Mouse (Mus musculus): ENCODE measurements at regions not wholly inside any gene's neighbourhood (a gene's known extent, or its start where the extent isn't known, plus 50 kb on each side); places are given as distances from the start of the nearest gene placed in this dataset.

- H3K4me2 ChIP-seq (replicated peaks) = no peak overlapping the region
- no peak for ATAC-seq
- no peaks in the 10 kb centered on the region for H3K36me3 ChIP-seq
- H3K9me3 ChIP-seq = no peaks in the 10 kb centered on the region
- H3K27me3 ChIP-seq (replicated peaks) = no peaks in the 10 kb centered on the region
- 83% methylated on average over 8 of the region's 8 CpGs for WGBS
- H3K9ac ChIP-seq = no peak overlapping the region
- no peak overlapping the region for H3K4me3 ChIP-seq (replicated peaks)
- H3K27ac ChIP-seq = no peak overlapping the region
- H3K4me1 ChIP-seq (replicated peaks) = no peaks in the 10 kb centered on the region
Measured at GRCm38 (mm10) chr10:119005491-119005890, 135.5 kb upstream of the Dyrk2 start.

GRCm38 (mm10) chr10:119004426-119004825 is 134.4 kb upstream of the Dyrk2 start:
- H3K4me3 ChIP-seq (replicated peaks) = no peak overlapping the region
- no peaks in the 10 kb centered on the region for H3K9me3 ChIP-seq
- 89% methylated on average over 11 of the region's 11 CpGs for WGBS
- H3K27me3 ChIP-seq (replicated peaks) = no peaks in the 10 kb centered on the region
- no peak for ATAC-seq
- no peaks in the 10 kb centered on the region for H3K4me1 ChIP-seq (replicated peaks)
- no peak overlapping the region for H3K9ac ChIP-seq
- H3K27ac ChIP-seq = no peak overlapping the region
- no peaks in the 10 kb centered on the region for H3K36me3 ChIP-seq
- no peak overlapping the region for H3K4me2 ChIP-seq (replicated peaks)

GRCm38 (mm10) chr10:119003839-119004238 is 133.8 kb upstream of the Dyrk2 start:
- Histone ChIP-seq H3K27ac (no peak overlapping the region), H3K4me1 (replicated peaks) (no peaks in the 10 kb centered on the region), H3K27me3 (replicated peaks) (no peaks in the 10 kb centered on the region), H3K9me3 (no peaks in the 10 kb centered on the region), H3K36me3 (no peaks in the 10 kb centered on the region), H3K4me2 (replicated peaks) (no peak overlapping the region), H3K4me3 (replicated peaks) (no peak overlapping the region), H3K9ac (no peak overlapping the region)
- 43% methylated on average over 5 of the region's 5 CpGs for WGBS
- ATAC-seq = peak; percentile 86

GRCm38 (mm10) chr10:119003042-119003441 is 133.0 kb upstream of the Dyrk2 start:
- Histone ChIP-seq H3K9ac (no peak overlapping the region), H3K4me3 (replicated peaks) (no peak overlapping the region), H3K9me3 (no peaks in the 10 kb centered on the region), H3K36me3 (no peaks in the 10 kb centered on the region), H3K4me1 (replicated peaks) (no peaks in the 10 kb centered on the region), H3K27me3 (replicated peaks) (no peaks in the 10 kb centered on the region), H3K27ac (no peak overlapping the region), H3K4me2 (replicated peaks) (no peak overlapping the region)
- no peak for ATAC-seq
- 89% methylated on average over 2 of the region's 2 CpGs for WGBS

- Histone ChIP-seq H3K4me2 (replicated peaks) (no peak overlapping the region), H3K9me3 (no peaks in the 10 kb centered on the region)
- ATAC-seq = no peak
Measured at GRCm38 (mm10) chr10:119001895-119002294, 131.9 kb upstream of the Dyrk2 start.

GRCm38 (mm10) chr10:119001000-119001780 is 131.2 kb upstream of the Dyrk2 start:
- Histone ChIP-seq H3K36me3 (no peaks in the 10 kb centered on the region), H3K27ac (no peak overlapping the region), H3K4me3 (replicated peaks) (no peak overlapping the region), H3K4me1 (replicated peaks) (no peaks in the 10 kb centered on the region), H3K9me3 (no peaks in the 10 kb centered on the region), H3K4me2 (replicated peaks) (no peak overlapping the region), H3K9ac (no peak overlapping the region), H3K27me3 (replicated peaks) (no peaks in the 10 kb centered on the region)
- 81% methylated on average over 17 of the region's 17 CpGs for WGBS
- no peak for ATAC-seq

More at GRCm38 (mm10) chr10:119001895-119002294, 131.9 kb upstream of the Dyrk2 start:
- Histone ChIP-seq H3K4me1 (replicated peaks) (no peaks in the 10 kb centered on the region), H3K36me3 (no peaks in the 10 kb centered on the region), H3K4me3 (replicated peaks) (no peak overlapping the region), H3K27me3 (replicated peaks) (no peaks in the 10 kb centered on the region), H3K9ac (no peak overlapping the region), H3K27ac (no peak overlapping the region)
- WGBS = 90% methylated on average over 7 of the region's 7 CpGs

GRCm38 (mm10) chr10:118998966-118999365 is 129.0 kb upstream of the Dyrk2 start:
- H3K4me3 ChIP-seq (replicated peaks) = no peak overlapping the region
- no peak overlapping the region for H3K9ac ChIP-seq
- 74% methylated on average over 6 of the region's 6 CpGs for WGBS
- no peak overlapping the region for H3K4me2 ChIP-seq (replicated peaks)
- H3K27me3 ChIP-seq (replicated peaks) = no peaks in the 10 kb centered on the region
- no peaks in the 10 kb centered on the region for H3K36me3 ChIP-seq
- H3K27ac ChIP-seq = no peak overlapping the region
- no peaks in the 10 kb centered on the region for H3K9me3 ChIP-seq
- H3K4me1 ChIP-seq (replicated peaks) = no peaks in the 10 kb centered on the region
- no peak for ATAC-seq

- no peak overlapping the region for H3K4me2 ChIP-seq (replicated peaks)
- no peak overlapping the region for H3K4me3 ChIP-seq (replicated peaks)
- H3K36me3 ChIP-seq = no peaks in the 10 kb centered on the region
- ATAC-seq = no peak
- no peaks in the 10 kb centered on the region for H3K27me3 ChIP-seq (replicated peaks)
- H3K27ac ChIP-seq = no peak overlapping the region
- 93% methylated on average over 2 of the region's 2 CpGs for WGBS
- no peak overlapping the region for H3K9ac ChIP-seq
- no peaks in the 10 kb centered on the region for H3K4me1 ChIP-seq (replicated peaks)
- no peaks in the 10 kb centered on the region for H3K9me3 ChIP-seq
Measured at GRCm38 (mm10) chr10:118997034-118997433, 127.0 kb upstream of the Dyrk2 start.

- Histone ChIP-seq H3K4me1 (replicated peaks) (no peaks in the 10 kb centered on the region), H3K9me3 (no peaks in the 10 kb centered on the region), H3K4me2 (replicated peaks) (no peak overlapping the region), H3K27me3 (replicated peaks) (no peaks in the 10 kb centered on the region), H3K4me3 (replicated peaks) (no peak overlapping the region), H3K36me3 (no peaks in the 10 kb centered on the region), H3K27ac (no peak overlapping the region), H3K9ac (no peak overlapping the region)
- WGBS = 51% methylated on average over 15 of the region's 15 CpGs
- ATAC-seq = peak; percentile 83
Measured at GRCm38 (mm10) chr10:118993819-118994574, 124.0 kb upstream of the Dyrk2 start.

- no peaks in the 10 kb centered on the region for H3K36me3 ChIP-seq
- H3K27me3 ChIP-seq (replicated peaks) = no peaks in the 10 kb centered on the region
- no peaks in the 10 kb centered on the region for H3K4me1 ChIP-seq (replicated peaks)
- no peak for ATAC-seq
- 60% methylated on average over 7 of the region's 7 CpGs for WGBS
- H3K9ac ChIP-seq = no peak overlapping the region
- H3K9me3 ChIP-seq = no peaks in the 10 kb centered on the region
- H3K4me2 ChIP-seq (replicated peaks) = no peak overlapping the region
- no peak overlapping the region for H3K27ac ChIP-seq
- no peak overlapping the region for H3K4me3 ChIP-seq (replicated peaks)
Measured at GRCm38 (mm10) chr10:118991213-118991612, 121.2 kb upstream of the Dyrk2 start.

- H3K9me3 ChIP-seq = no peaks in the 10 kb centered on the region
- ATAC-seq = no peak
- H3K36me3 ChIP-seq = no peaks in the 10 kb centered on the region
- no peaks in the 10 kb centered on the region for H3K27me3 ChIP-seq (replicated peaks)
- WGBS = 75% methylated on average over 6 of the region's 6 CpGs
- no peak overlapping the region for H3K4me3 ChIP-seq (replicated peaks)
- H3K4me2 ChIP-seq (replicated peaks) = no peak overlapping the region
- no peaks in the 10 kb centered on the region for H3K4me1 ChIP-seq (replicated peaks)
- no peak overlapping the region for H3K9ac ChIP-seq
- no peak overlapping the region for H3K27ac ChIP-seq
Measured at GRCm38 (mm10) chr10:118990500-118990899, 120.5 kb upstream of the Dyrk2 start.

GRCm38 (mm10) chr10:118989812-118990211 is 119.8 kb upstream of the Dyrk2 start:
- H3K4me3 ChIP-seq (replicated peaks) = no peak overlapping the region
- ATAC-seq = no peak
- no peaks in the 10 kb centered on the region for H3K4me1 ChIP-seq (replicated peaks)
- WGBS = 72% methylated on average over 10 of the region's 10 CpGs
- no peaks in the 10 kb centered on the region for H3K27me3 ChIP-seq (replicated peaks)
- no peak overlapping the region for H3K4me2 ChIP-seq (replicated peaks)
- H3K9ac ChIP-seq = no peak overlapping the region
- no peaks in the 10 kb centered on the region for H3K36me3 ChIP-seq
- no peaks in the 10 kb centered on the region for H3K9me3 ChIP-seq
- H3K27ac ChIP-seq = no peak overlapping the region

- Histone ChIP-seq H3K4me1 (replicated peaks) (no peaks in the 10 kb centered on the region), H3K9me3 (no peaks in the 10 kb centered on the region), H3K27me3 (replicated peaks) (no peaks in the 10 kb centered on the region), H3K9ac (no peak overlapping the region), H3K27ac (no peak overlapping the region), H3K36me3 (no peaks in the 10 kb centered on the region), H3K4me2 (replicated peaks) (no peak overlapping the region), H3K4me3 (replicated peaks) (no peak overlapping the region)
- 82% methylated on average over 6 of the region's 6 CpGs for WGBS
- ATAC-seq = no peak
Measured at GRCm38 (mm10) chr10:118988249-118988648, 118.2 kb upstream of the Dyrk2 start.
